Mouse (Mus musculus) CH12.LX (cell line): ENCODE data around the gene Hps1. TPM values are rescaled to one million over a fixed set of nuclear protein-coding genes. Genes with fewer than 3 reads are reported as not detected.

Experiments used
- DNase-seq: peaks from one replicate; pipeline ENCODE4 v3.0.0-alpha.2; 2013; ENCODE audit errors: extremely low read depth
- H3K27ac ChIP-seq: 2 replicates; pipeline ENCODE4 v1.5.1; 2012; ENCODE audit warnings: low read depth, mild to moderate bottlenecking, control low read depth, moderate library complexity; ENCODE audit not compliant: insufficient read depth
- H3K27me3 ChIP-seq: replicated peaks from 2 replicates; pipeline ENCODE3; 2012; ENCODE audit warnings: inconsistent platforms
- H3K36me3 ChIP-seq, 2 experiments: replicated peaks in 1 of 2; 2 replicates each; pipeline versions ENCODE3 to v1.6.1; 2012; ENCODE audit warnings: inconsistent platforms in 1 of 2, low read length in 1 of 2, mild to moderate bottlenecking in 1 of 2, mixed read lengths in 1 of 2, moderate library complexity in 1 of 2; ENCODE audit not compliant: control insufficient read depth in 1 of 2, insufficient read depth in 1 of 2
- H3K4me1 ChIP-seq, 2 experiments: 2 replicates each; pipeline ENCODE4 v1.6.1; 2012; ENCODE audit warnings: inconsistent platforms in 1 of 2, moderate library complexity in 1 of 2; ENCODE audit not compliant: insufficient read depth in 2 of 2, control insufficient read depth in 1 of 2
- H3K4me2 ChIP-seq: 2 replicates; pipeline ENCODE4 v1.6.1; 2012; ENCODE audit warnings: low read depth, mild to moderate bottlenecking, control low read depth; ENCODE audit not compliant: poor library complexity, insufficient read depth, severe bottlenecking
- H3K4me3 ChIP-seq, 3 experiments: fragments of 150-350 bp in 1 of 3; sonication (generic) in 1 of 3; replicated peaks in 1 of 3; 2 replicates each; pipeline versions ENCODE3 to v1.5.1; 2011 to 2012; ENCODE audit warnings: low read depth in 2 of 3, low read length in 2 of 3, mild to moderate bottlenecking in 2 of 3, moderate library complexity in 2 of 3, control low read depth in 1 of 3, improper control_type of control experiment in 1 of 3, inconsistent platforms in 1 of 3, mixed read lengths in 1 of 3; ENCODE audit not compliant: poor library complexity in 1 of 3
- H3K79me2 ChIP-seq: replicated peaks from 2 replicates; pipeline ENCODE4 v1.6.1; 2012; ENCODE audit warnings: mild to moderate bottlenecking, moderate library complexity; ENCODE audit not compliant: control insufficient read depth, poor library complexity, insufficient read depth, severe bottlenecking; ENCODE audit errors: extremely low read depth
- H3K9ac ChIP-seq: 2 replicates; pipeline ENCODE4 v1.6.1; 2012; ENCODE audit warnings: low read depth, mild to moderate bottlenecking, control low read depth, moderate library complexity; ENCODE audit not compliant: insufficient read depth
- H3K9me3 ChIP-seq: replicated peaks from 2 replicates; pipeline ENCODE3; 2012; ENCODE audit warnings: low read length, inconsistent platforms, mixed read lengths
- BHLHE40 ChIP-seq: IDR thresholded peaks from 2 replicates; pipeline ENCODE4 v1.6.1; 2011; ENCODE audit warnings: mild to moderate bottlenecking, low read depth, low read length, improper control_type of control experiment
- CHD2 ChIP-seq: IDR thresholded peaks from 2 replicates; pipeline ENCODE4 v1.6.1; 2011; ENCODE audit warnings: low read length, improper control_type of control experiment
- E2F4 ChIP-seq: IDR thresholded peaks from 2 replicates; pipeline ENCODE4 v1.6.1; 2011; ENCODE audit warnings: low read depth, low read length, improper control_type of control experiment; ENCODE audit not compliant: insufficient replicate concordance
- ELF1 ChIP-seq: IDR thresholded peaks from 2 replicates; pipeline ENCODE4 v1.6.1; 2014; ENCODE audit warnings: low read depth, mild to moderate bottlenecking, inconsistent platforms, low read length, improper control_type of control experiment
- EP300 ChIP-seq: IDR thresholded peaks from 2 replicates; pipeline ENCODE4 v1.6.1; 2011; ENCODE audit warnings: low read length, improper control_type of control experiment
- ETS1 ChIP-seq: conservative IDR thresholded peaks from 2 replicates; pipeline ENCODE4 v1.6.1; 2012; ENCODE audit warnings: low read depth, mild to moderate bottlenecking, inconsistent platforms, low read length, improper control_type of control experiment, moderate library complexity
- JUN ChIP-seq: IDR thresholded peaks from 2 replicates; pipeline ENCODE4 v1.6.1; 2011; ENCODE audit warnings: low read depth, mild to moderate bottlenecking, low read length, improper control_type of control experiment, moderate library complexity; ENCODE audit not compliant: insufficient read depth
- JUND ChIP-seq: conservative IDR thresholded peaks from 2 replicates; pipeline ENCODE4 v1.6.1; 2011; ENCODE audit warnings: low read depth, low read length, improper control_type of control experiment
- KAT2A ChIP-seq: IDR thresholded peaks from 2 replicates; pipeline ENCODE4 v1.6.1; 2012; ENCODE audit warnings: low read length, improper control_type of control experiment, inconsistent platforms; ENCODE audit not compliant: insufficient replicate concordance
- MAFK ChIP-seq: IDR thresholded peaks from 2 replicates; pipeline ENCODE4 v1.6.1; 2011; ENCODE audit warnings: low read length, improper control_type of control experiment; ENCODE audit not compliant: insufficient replicate concordance
- MAX ChIP-seq: IDR thresholded peaks from 2 replicates; pipeline ENCODE4 v1.6.1; 2011; ENCODE audit warnings: low read length, improper control_type of control experiment
- MAZ ChIP-seq: IDR thresholded peaks from 2 replicates; pipeline ENCODE4 v1.6.1; 2012; ENCODE audit warnings: low read depth, mild to moderate bottlenecking, inconsistent platforms, low read length, improper control_type of control experiment, moderate library complexity
- MEF2A ChIP-seq: IDR thresholded peaks from 2 replicates; pipeline ENCODE4 v1.6.1; 2014; ENCODE audit warnings: low read depth, mild to moderate bottlenecking, inconsistent platforms, low read length, improper control_type of control experiment, borderline replicate concordance
- MXI1 ChIP-seq: IDR thresholded peaks from 2 replicates; pipeline ENCODE4 v1.6.1; 2011; ENCODE audit warnings: mild to moderate bottlenecking, low read depth, low read length, improper control_type of control experiment
- MYC ChIP-seq: IDR thresholded peaks from 2 replicates; pipeline ENCODE4 v1.6.1; 2011; ENCODE audit warnings: low read depth, mild to moderate bottlenecking, improper control_type of control experiment, low read length
- NELFE ChIP-seq: IDR thresholded peaks from 2 replicates; pipeline ENCODE4 v1.6.1; 2011; ENCODE audit warnings: low read depth, low read length, improper control_type of control experiment
- POLR2A ChIP-seq: IDR thresholded peaks from 2 replicates; pipeline ENCODE4 v1.6.1; 2011; ENCODE audit warnings: low read depth, mild to moderate bottlenecking, improper control_type of control experiment, low read length
- SIN3A ChIP-seq: IDR thresholded peaks from 2 replicates; pipeline ENCODE4 v1.6.1; 2012; ENCODE audit warnings: low read length, improper control_type of control experiment, inconsistent platforms
- TCF12 ChIP-seq: IDR thresholded peaks from 2 replicates; pipeline ENCODE4 v1.6.1; 2014; ENCODE audit warnings: low read depth, mild to moderate bottlenecking, inconsistent platforms, low read length, improper control_type of control experiment
- UBTF ChIP-seq: IDR thresholded peaks from 2 replicates; pipeline ENCODE4 v1.6.1; 2012; ENCODE audit warnings: low read depth, mild to moderate bottlenecking, inconsistent platforms, low read length, improper control_type of control experiment, moderate library complexity
- USF1 ChIP-seq: IDR thresholded peaks from 2 replicates; pipeline ENCODE4 v1.6.1; 2014; ENCODE audit warnings: low read depth, mild to moderate bottlenecking, inconsistent platforms, low read length, improper control_type of control experiment
- ZNF384 ChIP-seq: IDR thresholded peaks from 2 replicates; pipeline ENCODE4 v1.6.1; 2012; ENCODE audit warnings: low read depth, low read length, improper control_type of control experiment, inconsistent platforms
- dilution Hi-C: fragments of 300-500 bp; cut with MboI; formaldehyde crosslinking; loops from 2 replicates; pipeline ENCODE4 v1.14.3; 2020; ENCODE audit warnings: low sequenced_read_pairs; ENCODE audit not compliant: extremely low pct_unique_long_range_greater_than_20kb, extremely low pct_ligation_motif_present
- in situ Hi-C: fragments of 300-500 bp; cut with MboI; formaldehyde crosslinking; loops from 3 replicates; pipeline ENCODE4 v1.14.3; 2019; ENCODE audit warnings: low sequenced_read_pairs, low pct_ligation_motif_present, low pct_unique_long_range_greater_than_20kb, mixed read lengths
- polyA plus RNA-seq: library from polyadenylated mRNA; unstranded; fragments of >175 nt; gene quantifications from 2 replicates; pipeline ENCODE4 v1.2.1, GENCODE M21; 2012; ENCODE audit warnings: low read depth; ENCODE audit not compliant: insufficient read length
- total RNA-seq, 2 experiments: library from RNA; depleted of rRNA; stranded (reverse); fragments of 300-350 nt in 1 of 2; fragments of >200 nt in 1 of 2; gene quantifications; 2 replicates each; pipeline ENCODE4 v1.2.3; 2012 to 2014

The Hps1 gene
- total and polyA plus RNA-seq, 3 experiments = 17.7 to 29.7 (median 21.4) TPM

DNA sequence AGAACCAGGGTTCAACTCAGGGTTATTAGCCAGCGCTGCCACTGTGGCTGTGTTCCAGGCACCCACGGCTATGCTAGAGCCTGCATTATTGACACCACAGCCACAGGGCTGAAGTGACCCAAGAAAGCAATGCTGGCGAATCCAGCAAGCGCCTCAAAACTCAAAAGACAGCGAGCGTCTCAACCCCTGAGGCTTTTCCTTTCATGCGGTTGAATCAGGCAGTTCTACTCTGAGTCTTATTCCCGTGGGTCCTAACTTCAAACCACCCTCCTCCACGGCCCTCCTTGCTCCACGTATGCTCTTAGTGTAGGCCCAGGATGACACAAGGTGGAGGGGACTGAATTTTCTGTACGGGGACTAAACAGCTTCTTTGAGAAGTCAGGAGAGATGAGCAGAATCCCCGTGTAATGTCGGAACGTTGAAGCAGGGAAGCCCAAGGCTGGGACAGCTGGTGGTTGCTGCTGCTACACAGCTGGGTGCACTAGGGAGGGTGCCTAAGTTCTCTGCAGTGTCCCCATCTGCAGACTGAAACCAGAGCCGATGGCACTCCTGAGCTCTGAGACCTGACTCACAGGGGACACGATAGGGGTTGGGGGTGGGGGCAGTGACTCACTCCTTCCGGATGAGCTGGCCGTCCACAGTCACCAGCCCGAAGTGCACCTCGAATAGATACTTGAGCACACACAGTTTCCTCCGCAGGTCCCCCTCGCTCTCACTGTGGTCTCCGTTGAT, 9.5 kb downstream of the Hps1 start:
- Histone ChIP-seq H3K4me3 (no peak overlapping the region), H3K4me1 (peaks cover 10 to 27% of the 10 kb centered on the region in 2 experiments), H3K27me3 (no peaks in the 10 kb centered on the region), H3K9me3 (no peaks in the 10 kb centered on the region), H3K27ac (peak overlapping the region; percentile 55), H3K4me2 (peak overlapping the region; percentile 42), H3K79me2 (no peaks in the 10 kb centered on the region), H3K9ac (no peak overlapping the region), H3K36me3 (peaks cover 39 to 73% of the 10 kb centered on the region in 2 experiments)
- dilution Hi-C loops (no loop called here), in situ Hi-C loops (no loop called here)
- TF ChIP-seq UBTF = no peak
- TF ChIP-seq CHD2 = peak; percentile 77
- 0 out of 2 replicates have a peak, but pooled peaks have one; percentile 31 for TF ChIP-seq NELFE
- peak; percentile 59 for TF ChIP-seq JUND
- TF ChIP-seq POLR2A = 0 out of 2 replicates have a peak, but pooled peaks have one; percentile 26
- TF ChIP-seq MAFK = 0 out of 2 replicates have a peak, but pooled peaks have one; percentile 19
- TF ChIP-seq BHLHE40 = peak; percentile 57; the same call in 1 of the 2 replicates
- TF ChIP-seq EP300 = peak; percentile 61
- TF ChIP-seq E2F4 = no peak
- TF ChIP-seq MYC = 0 out of 2 replicates have a peak, but pooled peaks have one; percentile 19
- peak; percentile 79 for TF ChIP-seq MAZ
- no peak for TF ChIP-seq USF1
- TF ChIP-seq KAT2A = no peak
- TF ChIP-seq TCF12 = peak; percentile 59; the same call in 1 of the 2 replicates
- TF ChIP-seq MEF2A = peak; percentile 5; the same call in 1 of the 2 replicates
- TF ChIP-seq ETS1 = peak; percentile 91
- 0 out of 2 replicates have a peak, but pooled peaks have one; percentile 39 for TF ChIP-seq MXI1
- TF ChIP-seq ZNF384 = no peak
- peak; percentile 73 for TF ChIP-seq JUN
- peak; percentile 59; the same call in 1 of the 2 replicates for TF ChIP-seq MAX
- peak; percentile 70; the same call in 1 of the 2 replicates for TF ChIP-seq SIN3A
- TF ChIP-seq ELF1 = peak; percentile 28; the same call in 1 of the 2 replicates
- TF ChIP-seq, all 38 proteins: peak for 17
- peak; percentile 85 for DNase-seq
